Mouse (Mus musculus): ENCODE results near the gene Rasa1.

- no peak for TF ChIP-seq MYC (IDR thresholded peaks at IDR 0.05; ENCODE audit: low read depth, low read length)
- no peak for TF ChIP-seq MAX (IDR thresholded peaks at IDR 0.05; ENCODE audit: low read length)
Measured at GRCm38 (mm10) chr13:85306039-85306438, 17.1 kb upstream of the Rasa1 start.
